Mouse (Mus musculus): ENCODE measurements at regions not wholly inside any gene's neighbourhood (a gene's known extent, or its start where the extent isn't known, plus 50 kb on each side); places are given as distances from the start of the nearest gene placed in this dataset.

DNA sequence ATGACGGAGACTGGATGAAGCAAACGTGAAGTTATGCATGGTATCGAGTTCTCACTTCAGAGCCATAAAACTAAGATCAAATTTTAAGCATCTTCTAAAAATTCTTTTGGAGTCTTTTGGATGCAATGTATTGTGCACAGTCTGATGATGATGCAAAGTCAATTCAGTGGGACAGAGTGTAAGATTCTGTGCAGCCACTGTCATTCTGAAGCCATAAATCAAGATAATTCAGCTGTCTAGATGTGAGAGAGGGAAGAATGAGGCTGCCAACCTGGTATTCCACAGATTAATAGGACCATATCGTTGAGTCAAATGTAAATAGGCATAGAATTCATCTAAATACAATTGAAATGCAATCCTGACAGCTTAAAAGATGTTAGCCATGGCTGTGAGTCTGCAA lies 536.2 kb upstream of the Galntl6 start:
- TF ChIP-seq EP300 (IDR thresholded peaks at IDR 0.05; ENCODE audit: low read depth) (no peak), CTCF (IDR thresholded peaks at IDR 0.05; ENCODE audit: low read depth) (no peak)

All from heart, postnatal 0 days (tissue).